Mouse (Mus musculus): ENCODE results near the gene Cldn19.

GRCm38 (mm10) chr4:119238661-119239060 lies 16.6 kb upstream of the Cldn19 start:
- TF ChIP-seq POLR2A (IDR thresholded peaks at IDR 0.05; ENCODE audit: borderline replicate concordance, extremely low read depth, insufficient read depth, insufficient read length, poor library complexity, severe bottlenecking) (no peak), CTCF (IDR thresholded peaks at IDR 0.05; ENCODE audit: borderline replicate concordance, extremely low read depth, insufficient read depth, insufficient read length) (no peak)
